Mouse (Mus musculus) thymus, adult 2 months (tissue): Measurements from ENCODE around the gene Gm12355.

Experiments
- CTCF ChIP-seq: fragments of 200-500 bp; IDR thresholded peaks from 2 replicates; pipeline ENCODE4 v1.5.1; 2012; ENCODE audit warnings: mild to moderate bottlenecking, control low read depth, low read length, moderate library complexity, borderline replicate concordance; ENCODE audit not compliant: control insufficient read depth, poor library complexity, insufficient read depth; ENCODE audit errors: extremely low read depth
- POLR2A ChIP-seq: fragments of 200-500 bp; IDR thresholded peaks from 2 replicates; pipeline ENCODE4 v1.6.1; 2012; ENCODE audit warnings: mild to moderate bottlenecking, low read length, control low read depth, moderate library complexity; ENCODE audit not compliant: control insufficient read depth, poor library complexity, insufficient read depth; ENCODE audit errors: extremely low read depth

GRCm38 (mm10) chr11:98668984-98669383, 43.5 kb upstream of the Gm12355 start:
- no peak for TF ChIP-seq POLR2A
- no peak for TF ChIP-seq CTCF
